Mouse (Mus musculus): Measurements from ENCODE around the gene Fibp. TPM values are rescaled to one million over a fixed set of nuclear protein-coding genes. Genes with fewer than 3 reads are reported as not detected.
A peak's percentile ranks its signal among the peaks of the same experiment; 100 is the strongest.

Gene Fibp
- polyA plus RNA-seq (2014; fragmentation: Nextera tagmentation; extraction: Ambion mirVana) = 105 and 115 TPM in 2 replicates

DNA sequence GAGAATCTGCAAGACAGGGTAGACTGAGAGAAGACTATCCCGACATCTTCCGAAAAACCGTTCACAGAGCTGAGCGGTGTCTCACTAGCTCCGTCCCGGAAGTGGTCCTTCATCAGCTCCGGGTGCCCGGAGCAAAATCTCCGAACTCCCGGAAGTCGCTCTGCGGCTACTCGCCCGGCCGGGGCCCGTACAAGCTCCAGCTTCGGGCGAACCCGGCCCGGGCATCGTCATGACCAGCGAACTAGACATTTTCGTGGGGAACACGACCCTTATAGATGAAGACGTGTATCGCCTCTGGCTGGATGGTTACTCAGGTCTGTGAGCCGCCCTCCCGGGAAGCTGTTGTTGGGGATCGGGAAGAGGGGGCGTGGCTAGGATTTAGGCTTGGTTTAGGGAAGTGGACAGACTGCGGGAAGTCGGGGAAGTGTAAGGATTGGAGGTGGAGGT, at the start of gene Fibp:
Fibp (plus strand) TSS at position 151 of the 447 bp plus-strand sequence.
- ATAC-seq (replicated peaks; ENCODE audit: insufficient number of reproducible peaks, low FRiP score, low TSS enrichment, low read depth) = peak; percentile 39; the same call in 1 of the 2 replicates
- H3K9ac ChIP-seq (replicated peaks; ENCODE audit: low read length) = peak within 1 kb of the TSS; percentile 56
- H3K4me3 ChIP-seq (ENCODE audit: low read depth, low read length) = peak within 1 kb of the TSS; percentile 56
- H3K27ac ChIP-seq (replicated peaks; ENCODE audit: low read depth, low read length) = no peak within 1 kb of the TSS
- peak; percentile 95 for DNase-seq (ENCODE audit: low spot score)
- H3K27me3 ChIP-seq (ENCODE audit: control insufficient read depth, insufficient read depth, low read length) = no peaks in the 10 kb centered on the region
- peak within 1 kb of the TSS; percentile 92 for H3K4me2 ChIP-seq (ENCODE audit: low read depth, low read length)
- H3K36me3 ChIP-seq (replicated peaks; ENCODE audit: control insufficient read depth, insufficient read depth, low read depth, low read length) = no peaks in the 10 kb centered on the region; the same call in none of the 2 replicates
- under 1% methylated on average over 32 of the region's 32 CpGs for WGBS
- H3K9me3 ChIP-seq (replicated peaks; ENCODE audit: control insufficient read depth, low read length) = no peaks in the 10 kb centered on the region
- H3K4me1 ChIP-seq (ENCODE audit: control insufficient read depth, insufficient read depth, low read length) = peaks cover 6% of the 10 kb centered on the region; the same call in 1 of the 2 replicates

DNA sequence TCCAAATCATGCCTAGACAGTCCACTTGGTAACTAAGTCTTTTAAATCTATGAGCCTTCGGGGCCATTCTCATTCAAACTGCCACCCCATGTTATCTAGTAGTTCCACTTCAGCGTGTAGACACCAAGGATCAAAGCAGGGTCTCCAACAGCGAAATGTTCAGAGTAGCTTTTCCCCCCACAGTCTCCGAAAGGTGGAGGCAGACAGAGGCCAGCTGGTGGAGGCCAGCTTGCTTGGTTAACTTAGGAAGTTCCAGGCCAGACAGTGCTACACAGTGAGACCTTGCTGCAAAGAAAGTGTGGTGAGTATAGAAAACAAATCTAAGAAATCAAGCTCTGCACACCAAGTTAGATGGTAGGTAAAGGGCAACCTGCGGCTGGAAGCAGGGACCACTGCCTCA, 49.8 kb upstream of the Fibp start:
- Histone ChIP-seq H3K27ac (replicated peaks; ENCODE audit: low read depth, low read length) (no peak overlapping the region), H3K9ac (replicated peaks; ENCODE audit: low read length) (no peak overlapping the region), H3K27me3 (ENCODE audit: control insufficient read depth, insufficient read depth, low read length) (no peaks in the 10 kb centered on the region), H3K36me3 (replicated peaks; ENCODE audit: control insufficient read depth, insufficient read depth, low read depth, low read length) (no peaks in the 10 kb centered on the region), H3K4me2 (ENCODE audit: low read depth, low read length) (no peak overlapping the region), H3K4me3 (ENCODE audit: low read depth, low read length) (no peak overlapping the region), H3K4me1 (ENCODE audit: control insufficient read depth, insufficient read depth, low read length) (no peaks in the 10 kb centered on the region), H3K9me3 (replicated peaks; ENCODE audit: control insufficient read depth, low read length) (no peaks in the 10 kb centered on the region)
- no peak for DNase-seq (ENCODE audit: low spot score)
- no peak for ATAC-seq (replicated peaks; ENCODE audit: insufficient number of reproducible peaks, low FRiP score, low TSS enrichment, low read depth)
- 84% methylated on average over 5 of the region's 5 CpGs for WGBS

DNA sequence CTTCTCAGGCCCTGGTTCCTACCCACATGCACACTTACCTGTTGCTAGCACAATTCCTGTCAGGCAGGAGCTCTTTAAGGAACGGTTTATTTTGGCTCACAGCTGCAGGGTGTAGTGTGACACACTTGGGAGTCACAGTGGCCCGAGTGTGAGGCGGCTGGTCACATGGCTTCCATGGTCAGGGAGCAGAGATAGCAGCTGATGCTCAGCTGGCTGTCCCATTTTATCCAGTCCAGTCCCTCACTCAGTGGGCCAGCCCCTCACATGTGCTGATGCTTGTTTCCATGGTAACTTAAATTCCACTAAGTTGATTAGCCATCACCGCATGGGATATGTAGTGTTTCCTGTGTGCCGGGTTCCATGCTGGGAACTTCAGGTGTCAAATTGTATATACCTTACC, 48.5 kb upstream of the Fibp start:
- WGBS = 58% methylated on average over 5 of the region's 5 CpGs

DNA sequence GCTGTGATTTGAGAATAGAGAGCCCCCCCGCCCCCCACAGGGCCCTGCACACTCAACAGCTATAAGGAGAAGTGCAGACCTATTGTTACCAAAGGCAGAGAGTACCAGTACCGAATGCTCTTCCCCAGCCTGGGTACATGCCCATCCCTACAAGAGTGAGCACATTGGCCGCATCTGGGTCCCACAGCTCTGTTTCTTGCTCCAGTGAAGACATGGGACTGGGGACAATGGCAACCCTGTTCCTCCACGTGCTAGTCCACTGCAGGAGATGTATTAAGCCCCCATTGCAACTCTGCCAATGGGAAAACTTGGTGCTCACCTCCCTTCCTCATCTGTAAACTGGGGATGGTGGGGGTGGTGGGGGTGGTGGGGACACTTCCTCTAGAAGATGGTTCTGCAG, 46.6 kb upstream of the Fibp start:
- no peak overlapping the region for H3K9ac ChIP-seq (replicated peaks; ENCODE audit: low read length)
- DNase-seq (ENCODE audit: low spot score) = no peak
- no peaks in the 10 kb centered on the region for H3K4me1 ChIP-seq (ENCODE audit: control insufficient read depth, insufficient read depth, low read length)
- no peak for ATAC-seq (replicated peaks; ENCODE audit: insufficient number of reproducible peaks, low FRiP score, low TSS enrichment, low read depth)
- 80% methylated on average over 4 of the region's 4 CpGs for WGBS
- no peaks in the 10 kb centered on the region for H3K36me3 ChIP-seq (replicated peaks; ENCODE audit: control insufficient read depth, insufficient read depth, low read depth, low read length)
- no peaks in the 10 kb centered on the region for H3K9me3 ChIP-seq (replicated peaks; ENCODE audit: control insufficient read depth, low read length)
- no peak overlapping the region for H3K27ac ChIP-seq (replicated peaks; ENCODE audit: low read depth, low read length)
- H3K27me3 ChIP-seq (ENCODE audit: control insufficient read depth, insufficient read depth, low read length) = no peaks in the 10 kb centered on the region
- H3K4me3 ChIP-seq (ENCODE audit: low read depth, low read length) = no peak overlapping the region
- H3K4me2 ChIP-seq (ENCODE audit: low read depth, low read length) = no peak overlapping the region

More for the DNA sequence above, 48.5 kb upstream of the Fibp start:
- H3K36me3 ChIP-seq (replicated peaks; ENCODE audit: control insufficient read depth, insufficient read depth, low read depth, low read length) = no peaks in the 10 kb centered on the region
- no peaks in the 10 kb centered on the region for H3K4me1 ChIP-seq (ENCODE audit: control insufficient read depth, insufficient read depth, low read length)
- no peak overlapping the region for H3K27ac ChIP-seq (replicated peaks; ENCODE audit: low read depth, low read length)
- H3K4me3 ChIP-seq (ENCODE audit: low read depth, low read length) = no peak overlapping the region
- H3K9me3 ChIP-seq (replicated peaks; ENCODE audit: control insufficient read depth, low read length) = no peaks in the 10 kb centered on the region
- DNase-seq (ENCODE audit: low spot score) (no peak), ATAC-seq (replicated peaks; ENCODE audit: insufficient number of reproducible peaks, low FRiP score, low TSS enrichment, low read depth) (no peak)
- no peak overlapping the region for H3K4me2 ChIP-seq (ENCODE audit: low read depth, low read length)
- no peaks in the 10 kb centered on the region for H3K27me3 ChIP-seq (ENCODE audit: control insufficient read depth, insufficient read depth, low read length)
- H3K9ac ChIP-seq (replicated peaks; ENCODE audit: low read length) = no peak overlapping the region

DNA sequence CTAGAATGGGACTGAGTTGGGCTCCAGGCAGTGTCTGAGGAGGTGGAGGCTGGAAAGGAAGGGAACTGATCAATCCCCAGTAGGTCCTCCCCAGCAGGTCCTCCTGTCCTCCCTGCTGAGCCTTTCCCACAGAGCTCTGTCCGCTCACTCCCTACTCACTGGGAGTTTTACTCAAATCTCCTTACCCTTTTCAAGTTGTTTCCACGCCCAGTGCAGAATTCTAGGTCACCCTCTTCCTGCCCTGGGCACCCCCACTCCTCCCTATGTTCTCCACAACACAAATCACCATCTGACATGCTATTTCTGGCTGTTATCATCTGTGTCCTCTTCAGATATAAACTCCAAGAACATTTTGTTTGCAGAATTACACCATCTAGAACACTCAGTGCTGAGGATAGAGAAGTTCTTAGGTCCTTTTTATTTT, 45.9 kb upstream of the Fibp start:
- Histone ChIP-seq H3K36me3 (replicated peaks; ENCODE audit: control insufficient read depth, insufficient read depth, low read depth, low read length) (no peaks in the 10 kb centered on the region), H3K9ac (replicated peaks; ENCODE audit: low read length) (no peak overlapping the region), H3K27ac (replicated peaks; ENCODE audit: low read depth, low read length) (no peak overlapping the region), H3K27me3 (ENCODE audit: control insufficient read depth, insufficient read depth, low read length) (no peaks in the 10 kb centered on the region), H3K4me2 (ENCODE audit: low read depth, low read length) (no peak overlapping the region), H3K9me3 (replicated peaks; ENCODE audit: control insufficient read depth, low read length) (no peaks in the 10 kb centered on the region), H3K4me1 (ENCODE audit: control insufficient read depth, insufficient read depth, low read length) (no peaks in the 10 kb centered on the region), H3K4me3 (ENCODE audit: low read depth, low read length) (no peak overlapping the region)
- 55% methylated on average over 2 of the region's 2 CpGs for WGBS
- ATAC-seq (replicated peaks; ENCODE audit: insufficient number of reproducible peaks, low FRiP score, low TSS enrichment, low read depth) = no peak
- no peak for DNase-seq (ENCODE audit: low spot score)

DNA sequence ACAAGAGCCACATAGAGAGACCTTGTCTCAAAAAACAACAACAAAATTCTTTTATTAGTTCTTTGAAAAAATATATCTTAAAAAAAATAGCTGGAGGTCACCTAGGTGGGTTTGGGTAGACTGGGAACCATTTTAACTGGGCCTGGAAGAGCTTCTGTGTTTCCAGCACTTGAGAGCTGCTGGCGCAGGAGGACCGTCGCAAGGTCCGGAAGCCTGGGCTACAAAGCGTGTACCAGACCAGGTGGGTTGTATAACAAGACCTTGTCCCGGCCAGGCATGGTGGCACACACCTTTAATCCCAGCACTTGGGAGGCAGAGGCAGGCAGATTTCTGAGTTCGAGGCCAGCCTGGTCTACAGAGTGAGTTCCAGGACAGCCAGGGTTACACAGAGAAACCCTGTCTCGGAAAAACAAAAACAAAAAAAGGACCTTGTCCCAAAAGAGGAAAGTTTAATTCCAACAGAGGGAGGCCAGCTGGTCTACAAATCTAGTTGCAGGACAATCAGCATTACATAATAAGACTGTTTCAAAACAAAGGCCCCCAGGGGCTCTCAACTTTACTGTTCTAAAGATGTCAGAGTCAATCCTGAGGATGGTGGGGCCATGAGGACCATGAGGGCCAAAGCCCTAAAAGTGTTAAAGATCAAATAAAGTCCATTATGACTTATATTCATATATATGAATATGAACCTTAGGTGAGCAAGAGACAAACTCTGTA, 41.5 kb upstream of the Fibp start:
- DNase-seq (ENCODE audit: low spot score) (no peak), ATAC-seq (replicated peaks; ENCODE audit: insufficient number of reproducible peaks, low FRiP score, low TSS enrichment, low read depth) (no peak)
- no peak overlapping the region for H3K27ac ChIP-seq (replicated peaks; ENCODE audit: low read depth, low read length)
- H3K4me1 ChIP-seq (ENCODE audit: control insufficient read depth, insufficient read depth, low read length) = peaks cover 7% of the 10 kb centered on the region
- no peaks in the 10 kb centered on the region for H3K27me3 ChIP-seq (ENCODE audit: control insufficient read depth, insufficient read depth, low read length)
- peaks cover 2% of the 10 kb centered on the region for H3K36me3 ChIP-seq (replicated peaks; ENCODE audit: control insufficient read depth, insufficient read depth, low read depth, low read length)
- no peaks in the 10 kb centered on the region for H3K9me3 ChIP-seq (replicated peaks; ENCODE audit: control insufficient read depth, low read length)
- H3K4me3 ChIP-seq (ENCODE audit: low read depth, low read length) = no peak overlapping the region
- H3K4me2 ChIP-seq (ENCODE audit: low read depth, low read length) = no peak overlapping the region
- H3K9ac ChIP-seq (replicated peaks; ENCODE audit: low read length) = no peak overlapping the region
- WGBS = 92% methylated on average over 8 of the region's 8 CpGs

DNA sequence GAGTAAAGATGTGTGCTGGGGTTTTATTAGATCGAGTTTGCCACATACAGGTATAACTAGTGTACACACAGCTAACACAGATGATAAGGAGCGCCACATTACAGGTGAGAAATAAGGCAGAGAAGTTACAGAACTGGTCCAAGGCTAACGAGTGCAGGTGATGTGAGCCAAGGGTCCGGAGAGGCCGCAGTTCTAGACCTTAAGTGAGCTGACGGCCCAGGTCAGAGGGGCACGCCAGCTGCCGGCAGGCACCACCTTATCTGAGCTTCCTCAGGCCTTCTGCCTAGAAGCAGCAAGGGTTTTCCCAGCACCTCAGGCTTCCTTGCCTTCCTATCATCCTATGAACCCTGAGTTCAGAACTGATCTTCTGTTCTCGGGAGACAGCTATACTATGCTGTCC, 40.8 kb upstream of the Fibp start:
- peaks cover 2% of the 10 kb centered on the region for H3K36me3 ChIP-seq (replicated peaks; ENCODE audit: control insufficient read depth, insufficient read depth, low read depth, low read length)
- DNase-seq (ENCODE audit: low spot score) (no peak), ATAC-seq (replicated peaks; ENCODE audit: insufficient number of reproducible peaks, low FRiP score, low TSS enrichment, low read depth) (no peak)

DNA sequence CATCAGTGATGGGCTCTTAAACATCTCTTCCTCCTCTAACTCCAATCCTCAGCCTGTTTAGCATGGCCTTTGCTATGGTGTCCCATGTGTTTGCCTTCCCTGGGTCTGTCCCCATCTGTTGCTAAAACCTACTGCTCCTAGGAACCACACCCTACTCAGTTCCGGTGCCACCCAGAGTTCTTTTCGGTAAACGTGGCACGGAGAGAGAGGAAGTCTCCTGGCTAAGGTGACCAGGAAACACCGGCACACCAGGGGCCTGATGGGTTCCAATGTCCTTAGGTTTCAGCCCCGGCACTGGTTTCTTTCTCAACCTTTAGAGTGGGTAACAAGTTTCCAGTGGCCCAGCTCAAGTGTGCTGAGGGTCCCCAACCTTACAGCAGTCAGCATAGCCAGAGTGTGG, 39.8 kb upstream of the Fibp start:
- Histone ChIP-seq H3K36me3 (replicated peaks; ENCODE audit: control insufficient read depth, insufficient read depth, low read depth, low read length) (peaks cover 2% of the 10 kb centered on the region), H3K27ac (replicated peaks; ENCODE audit: low read depth, low read length) (no peak overlapping the region), H3K4me1 (ENCODE audit: control insufficient read depth, insufficient read depth, low read length) (peaks cover 7% of the 10 kb centered on the region), H3K9me3 (replicated peaks; ENCODE audit: control insufficient read depth, low read length) (no peaks in the 10 kb centered on the region), H3K27me3 (ENCODE audit: control insufficient read depth, insufficient read depth, low read length) (no peaks in the 10 kb centered on the region), H3K4me3 (ENCODE audit: low read depth, low read length) (no peak overlapping the region), H3K9ac (replicated peaks; ENCODE audit: low read length) (no peak overlapping the region), H3K4me2 (ENCODE audit: low read depth, low read length) (no peak overlapping the region)
- 95% methylated on average over 6 of the region's 6 CpGs for WGBS
- ATAC-seq (replicated peaks; ENCODE audit: insufficient number of reproducible peaks, low FRiP score, low TSS enrichment, low read depth) = no peak
- no peak for DNase-seq (ENCODE audit: low spot score)

More for the DNA sequence above, 40.8 kb upstream of the Fibp start:
- H3K27me3 ChIP-seq (ENCODE audit: control insufficient read depth, insufficient read depth, low read length) = no peaks in the 10 kb centered on the region
- H3K9me3 ChIP-seq (replicated peaks; ENCODE audit: control insufficient read depth, low read length) = no peaks in the 10 kb centered on the region
- no peak overlapping the region for H3K27ac ChIP-seq (replicated peaks; ENCODE audit: low read depth, low read length)
- H3K9ac ChIP-seq (replicated peaks; ENCODE audit: low read length) = no peak overlapping the region
- peaks cover 7% of the 10 kb centered on the region for H3K4me1 ChIP-seq (ENCODE audit: control insufficient read depth, insufficient read depth, low read length)
- no peak overlapping the region for H3K4me2 ChIP-seq (ENCODE audit: low read depth, low read length)
- no peak overlapping the region for H3K4me3 ChIP-seq (ENCODE audit: low read depth, low read length)
- WGBS = 94% methylated on average over 9 of the region's 9 CpGs

Data from embryonic facial prominence, embryonic 11.5 days (tissue).